Mouse (Mus musculus) urinary bladder, postnatal 25 days (tissue): ENCODE data around the gene Myo1f.
A peak's percentile ranks its signal among the peaks of the same experiment; 100 is the strongest.

Experiments used
- DNase-seq: peaks from one replicate; pipeline ENCODE4 v3.0.0; 2022; ENCODE audit warnings: low spot score

Myo1f gene

DNA sequence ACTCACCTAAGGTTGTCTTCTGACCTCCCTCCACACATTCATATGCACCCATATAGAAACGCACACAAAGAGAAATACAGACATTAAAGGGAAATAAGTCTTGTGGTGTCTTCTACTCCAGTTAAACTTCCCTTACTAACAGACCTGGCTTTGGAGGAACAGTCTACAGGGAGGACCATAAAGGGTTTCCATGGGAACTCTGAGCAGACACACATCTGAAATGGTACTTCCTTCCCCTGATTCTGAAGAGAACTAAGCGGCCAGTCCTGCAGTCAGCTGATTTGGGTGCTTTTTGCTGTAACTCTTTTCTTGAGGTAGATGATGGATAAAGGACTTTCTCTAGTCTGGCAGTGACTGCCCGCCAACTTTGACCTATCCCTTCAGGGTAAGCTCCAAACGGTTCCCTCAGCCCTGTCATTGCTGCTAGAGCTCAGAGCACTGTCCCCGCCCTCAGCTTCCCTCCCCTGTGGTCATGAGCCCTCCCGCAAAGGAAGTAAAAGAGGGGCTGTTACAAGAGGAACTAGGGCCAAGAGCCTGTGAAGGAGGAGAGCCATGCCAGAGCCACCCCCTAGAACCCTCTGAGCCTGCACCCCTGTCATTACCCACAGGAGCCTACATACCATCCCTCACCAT lies at the start of gene Myo1f:
TSS of gene Myo1f (plus strand) at position 485 of the 633 bp plus-strand sequence.
- DNase-seq: no peak

DNA sequence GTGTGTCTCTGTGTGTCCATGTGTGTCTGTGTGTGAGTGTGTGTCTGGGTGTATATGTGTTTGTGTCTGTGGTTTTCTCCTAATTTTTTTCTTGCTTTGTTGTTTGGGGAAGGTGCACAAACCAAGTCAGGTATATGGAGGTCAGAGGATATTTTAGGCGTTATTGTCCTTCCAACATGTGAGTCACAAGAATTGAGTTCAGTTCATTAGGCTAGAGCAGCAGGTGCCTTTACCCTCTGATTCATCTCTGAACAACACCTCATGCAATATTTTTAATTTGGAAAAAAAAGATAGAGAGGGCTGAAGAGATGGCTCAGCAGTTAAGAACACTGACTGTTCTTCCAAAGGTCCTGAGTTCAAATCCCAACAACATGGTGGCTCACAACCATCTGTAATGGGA lies 47.1 kb upstream of the Myo1f start:
- DNase-seq: no peak

DNA sequence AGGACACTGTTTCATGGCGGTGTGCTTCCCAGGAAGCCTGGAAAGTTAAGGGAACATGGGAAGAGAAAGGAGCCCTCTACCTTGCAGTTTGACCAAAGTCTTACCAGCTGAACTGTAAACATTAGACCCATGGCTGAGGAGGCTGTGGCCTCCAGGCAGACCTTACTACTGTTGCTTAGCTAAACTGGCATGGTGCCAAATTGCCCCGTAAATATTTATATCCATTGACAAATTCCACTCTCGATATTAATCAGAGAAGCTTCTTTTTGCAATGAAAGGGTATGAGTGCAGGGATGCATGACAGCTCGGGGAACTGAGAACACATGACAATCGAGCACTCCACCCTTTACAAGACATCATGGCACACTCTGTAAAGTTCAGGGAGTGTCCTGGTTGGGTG lies 45.3 kb upstream of the Myo1f start:
- DNase-seq: no peak

DNA sequence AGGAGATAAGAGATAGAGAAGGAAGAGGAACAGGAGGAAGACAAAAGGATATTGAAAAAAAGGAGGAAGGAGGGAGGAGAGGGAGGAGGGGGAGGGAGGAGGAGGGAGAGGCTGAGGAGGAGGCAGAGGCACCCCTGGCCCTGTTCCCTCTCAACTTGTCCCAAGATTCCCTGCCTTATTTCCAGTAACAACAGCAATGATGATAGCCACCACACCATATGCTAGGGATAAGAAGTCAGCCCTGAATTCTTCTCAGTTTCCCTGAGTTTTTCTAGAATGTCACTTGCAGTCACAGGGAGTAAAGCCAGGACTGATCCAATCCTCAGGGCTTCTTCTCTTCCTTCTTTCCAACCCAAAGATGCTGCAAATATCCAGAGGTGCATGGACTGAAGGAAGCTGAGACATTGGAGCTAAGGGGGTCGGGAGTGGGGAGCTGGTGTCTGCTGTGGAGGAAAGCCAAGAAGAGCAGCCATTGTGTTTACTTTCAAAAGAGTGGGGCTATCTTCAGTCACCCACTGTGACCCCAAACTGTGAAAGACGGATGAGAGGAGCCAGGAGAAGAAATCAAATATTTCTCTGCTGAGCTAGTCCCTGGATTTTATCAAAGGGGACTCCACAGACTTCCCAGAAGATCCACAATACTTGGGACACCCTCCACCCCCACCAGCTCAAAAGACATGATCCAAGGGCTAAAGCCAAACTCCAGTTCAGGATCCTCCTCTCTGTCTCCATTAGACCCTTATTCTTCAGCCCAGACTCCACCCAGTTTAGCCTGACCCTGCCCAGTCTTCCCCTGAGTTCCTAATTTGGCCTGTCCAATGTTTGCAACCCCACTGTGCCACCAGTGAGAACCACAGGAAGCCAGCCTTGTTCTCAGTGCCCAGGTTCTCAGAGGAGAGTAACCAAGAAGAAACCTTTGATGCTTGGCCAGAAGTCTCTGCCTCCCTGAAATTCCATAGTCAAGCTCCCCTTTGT lies 42.8 kb upstream of the Myo1f start:
- no peak for DNase-seq

DNA sequence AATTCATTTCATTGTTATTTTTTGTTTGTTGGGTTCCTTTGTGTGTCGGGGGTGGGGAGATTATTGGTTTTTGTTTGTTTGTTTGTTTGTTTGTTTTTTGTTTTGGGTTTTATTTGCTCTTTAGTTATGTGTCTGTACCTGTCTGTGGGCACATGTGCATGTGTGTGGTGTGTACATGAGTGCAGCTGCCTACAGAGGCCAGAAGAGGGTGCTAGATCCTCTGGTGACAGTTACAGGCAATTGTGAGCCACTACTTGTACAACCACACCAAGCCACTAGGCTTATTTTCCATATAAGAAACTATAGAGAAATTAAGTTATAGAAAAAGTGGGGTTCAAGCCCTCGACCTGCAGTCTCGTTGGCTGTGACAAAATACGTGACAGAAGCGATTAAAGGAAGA lies 41.6 kb upstream of the Myo1f start:
- no peak for DNase-seq

DNA sequence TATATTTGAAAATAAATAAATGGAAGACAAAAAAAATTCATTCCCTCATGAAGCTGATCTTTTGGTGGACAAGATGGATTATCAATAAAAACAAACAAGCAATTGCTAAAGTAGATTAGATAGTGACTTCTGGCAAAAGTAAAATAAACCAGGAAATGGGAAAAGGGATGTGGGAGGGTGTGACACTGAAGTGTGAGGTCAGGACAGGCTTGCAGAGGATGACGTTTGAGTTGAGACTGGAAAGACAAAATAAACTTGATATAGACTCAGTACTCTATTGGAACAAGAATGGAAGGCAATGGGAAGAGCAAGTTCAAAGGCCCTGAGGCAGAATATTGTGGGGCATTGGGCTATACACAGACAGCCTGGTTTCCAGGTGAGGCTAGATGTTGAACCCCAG lies 35.1 kb upstream of the Myo1f start:
- no peak for DNase-seq

DNA sequence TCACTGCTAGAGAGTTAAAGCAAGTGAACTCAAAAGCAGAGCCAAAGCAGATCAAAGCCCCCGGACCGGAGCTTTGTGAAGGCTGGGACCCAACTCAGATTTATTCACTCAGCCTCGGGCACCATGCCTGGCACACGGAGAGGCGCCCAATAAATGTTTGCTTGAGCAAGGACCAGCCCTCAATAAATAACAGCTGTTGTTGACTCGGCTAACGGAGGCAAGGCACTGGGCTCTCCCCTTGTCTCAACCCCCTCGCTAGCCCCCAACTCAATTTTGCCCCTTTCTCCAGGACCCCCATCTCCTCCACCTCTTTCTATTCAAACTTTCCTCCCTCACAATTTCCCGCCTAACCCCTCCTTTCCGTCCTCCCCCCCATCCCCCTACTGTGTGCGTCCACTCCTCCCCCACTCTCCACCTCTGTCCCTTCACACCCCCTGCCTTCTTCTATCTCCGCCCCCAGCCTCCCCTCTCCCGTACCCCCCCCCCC lies 32.0 kb upstream of the Myo1f start:
- no peak for DNase-seq

DNA sequence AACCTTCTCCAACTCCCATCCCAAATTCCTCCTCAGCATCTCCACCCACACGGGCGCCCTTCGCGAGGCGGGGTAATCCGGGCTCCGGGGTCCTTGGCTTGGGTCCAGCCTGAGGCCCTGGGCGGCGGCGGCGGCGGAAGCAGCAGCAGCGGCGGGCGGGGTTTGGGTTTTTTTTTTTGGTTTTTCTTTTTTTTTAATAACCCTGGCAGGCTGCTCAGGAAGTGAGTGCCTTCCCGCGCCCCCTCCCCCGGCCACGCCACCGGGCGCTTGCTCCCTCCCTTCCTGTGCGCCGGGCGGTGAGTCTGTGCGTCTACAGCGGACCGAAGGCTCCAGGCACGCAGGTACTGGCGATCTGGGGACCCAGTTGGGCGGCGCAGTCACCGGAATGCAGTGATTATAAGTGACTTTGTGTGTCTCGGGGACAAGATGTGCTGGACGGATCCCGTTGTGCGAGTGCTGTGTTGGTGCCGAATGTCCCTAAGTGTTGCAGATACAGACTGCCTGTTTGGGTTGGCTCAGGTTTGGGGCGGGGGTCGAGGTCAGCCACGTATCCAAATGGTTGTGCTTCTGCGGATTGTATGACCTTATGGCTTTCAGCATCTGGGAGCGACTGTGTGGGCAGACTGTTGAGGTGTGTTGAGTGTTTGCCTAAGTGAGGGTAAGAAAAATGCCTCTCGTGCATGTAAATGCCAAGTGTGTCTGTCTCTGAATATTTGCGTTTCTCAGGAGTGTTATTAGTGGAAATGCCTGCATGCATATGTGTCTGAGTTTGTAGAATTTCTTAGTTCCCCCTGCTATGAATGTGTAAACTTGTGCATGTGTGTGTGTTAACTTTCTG lies 31.4 kb upstream of the Myo1f start, which contains the start of gene Adamts10:
TSS of gene Adamts10 (plus strand) at position 287 of the 838 bp plus-strand sequence.
- peak; percentile 77 for DNase-seq

DNA sequence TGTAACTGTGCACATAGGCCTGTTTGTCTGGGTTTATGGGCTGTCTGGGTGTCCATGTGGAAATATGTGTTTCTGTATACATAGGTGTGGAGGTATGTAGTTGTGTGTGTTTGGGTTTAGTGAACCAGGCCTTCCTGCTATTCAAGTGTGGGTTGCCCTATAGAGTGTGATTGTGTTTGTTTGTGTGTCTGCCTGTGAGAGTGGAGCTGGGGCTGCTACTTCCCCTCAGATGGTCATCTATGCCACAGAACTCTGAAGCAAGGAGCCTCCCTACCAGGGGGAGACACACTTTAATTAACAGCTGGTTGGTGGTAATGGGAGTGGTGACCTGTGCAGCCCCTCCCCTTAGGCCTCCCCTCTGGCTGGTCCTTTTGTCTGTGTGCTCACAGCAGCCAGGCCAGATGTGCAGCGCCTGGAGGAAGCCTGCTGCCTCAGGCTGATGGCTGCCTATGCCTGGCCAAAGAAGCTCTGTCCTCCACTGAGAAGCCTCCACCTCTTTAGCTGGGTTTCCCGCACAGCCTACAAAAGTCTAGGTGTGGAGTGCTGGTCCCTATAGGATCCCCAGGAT lies 30.6 kb upstream of the Myo1f start:
- no peak for DNase-seq

DNA sequence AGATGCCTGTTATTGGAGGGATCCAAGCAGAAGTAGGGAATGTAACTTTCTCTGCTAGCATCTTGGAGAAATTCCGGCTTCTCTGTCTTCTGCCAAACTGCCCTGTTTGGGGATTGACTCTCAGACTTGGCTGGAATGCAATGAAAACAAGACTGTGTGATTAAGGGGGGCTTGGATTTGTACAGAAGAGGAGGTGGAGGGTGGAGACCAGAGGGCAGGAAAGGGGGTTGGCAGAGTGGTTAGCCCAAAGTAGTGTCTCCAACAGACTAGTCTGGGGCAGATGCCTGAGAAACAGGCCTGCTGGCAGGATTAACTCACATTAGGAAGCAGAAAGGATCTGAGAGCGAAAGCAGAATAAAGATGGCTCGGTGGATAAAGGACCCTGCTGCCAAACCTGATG lies 29.0 kb upstream of the Myo1f start:
- DNase-seq: no peak

DNA sequence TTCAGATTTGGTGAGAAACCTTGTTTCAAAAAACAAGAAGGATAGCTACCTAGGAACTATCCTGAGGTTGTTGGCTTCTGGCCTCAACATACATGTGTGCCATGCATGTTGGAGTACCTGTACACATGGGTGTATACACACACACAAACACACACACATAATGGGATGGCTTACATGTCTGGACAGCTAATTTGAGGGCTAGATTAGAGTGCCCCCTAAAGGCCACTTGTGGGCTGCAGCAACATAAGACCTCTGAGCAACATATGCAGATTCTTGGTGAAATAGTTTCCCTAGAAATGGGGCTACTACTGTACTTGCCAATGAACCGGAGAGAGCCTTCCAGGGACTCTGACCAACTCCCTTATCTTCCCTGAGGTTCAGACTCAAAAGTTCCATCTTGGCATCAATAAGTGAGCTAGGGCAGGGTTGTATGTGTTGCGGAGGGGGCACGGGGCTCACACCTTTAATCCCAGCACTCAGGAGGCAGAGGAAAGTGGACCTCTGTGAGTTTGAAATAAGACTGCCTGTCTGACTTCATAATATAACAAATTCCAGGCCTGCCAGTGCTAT lies 16.3 kb upstream of the Myo1f start:
- DNase-seq: peak; percentile 29

DNA sequence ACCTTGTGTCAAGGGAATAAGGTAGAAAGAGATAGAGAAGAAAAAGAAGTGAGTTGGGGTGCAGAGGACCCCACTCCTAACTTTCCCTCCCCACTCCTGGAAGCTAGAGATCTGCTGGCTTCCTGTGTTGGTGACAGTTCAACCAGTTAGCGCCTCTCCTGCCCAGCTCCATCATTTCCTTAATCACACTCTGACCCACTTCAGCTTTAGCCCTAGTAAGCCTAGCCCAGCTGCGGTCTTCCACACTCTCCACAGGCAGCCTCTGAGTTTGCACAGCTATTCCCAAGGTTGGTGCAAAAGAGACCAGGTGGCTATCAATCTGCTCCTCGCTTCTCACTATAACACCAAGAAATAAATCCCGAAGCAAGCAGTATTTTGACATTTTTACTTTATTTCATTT lies 15.6 kb upstream of the Myo1f start:
- DNase-seq: no peak

DNA sequence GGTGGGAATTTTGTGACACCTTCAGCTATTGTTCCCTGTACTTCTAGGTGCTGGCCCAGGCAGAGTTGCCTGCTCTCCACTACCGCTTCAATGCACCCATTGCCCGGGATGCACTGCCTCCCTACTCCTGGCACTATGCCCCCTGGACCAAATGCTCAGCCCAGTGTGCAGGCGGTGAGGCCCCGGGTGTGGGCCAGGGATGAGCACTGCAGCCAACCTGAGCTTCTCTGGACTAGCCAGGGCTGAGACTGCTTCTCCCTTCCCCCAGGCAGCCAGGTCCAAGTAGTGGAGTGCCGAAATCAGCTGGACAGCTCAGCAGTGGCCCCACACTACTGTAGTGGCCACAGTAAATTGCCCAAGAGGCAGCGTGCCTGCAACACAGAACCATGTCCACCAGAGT lies 6.3 kb upstream of the Myo1f start:
- no peak for DNase-seq

DNA sequence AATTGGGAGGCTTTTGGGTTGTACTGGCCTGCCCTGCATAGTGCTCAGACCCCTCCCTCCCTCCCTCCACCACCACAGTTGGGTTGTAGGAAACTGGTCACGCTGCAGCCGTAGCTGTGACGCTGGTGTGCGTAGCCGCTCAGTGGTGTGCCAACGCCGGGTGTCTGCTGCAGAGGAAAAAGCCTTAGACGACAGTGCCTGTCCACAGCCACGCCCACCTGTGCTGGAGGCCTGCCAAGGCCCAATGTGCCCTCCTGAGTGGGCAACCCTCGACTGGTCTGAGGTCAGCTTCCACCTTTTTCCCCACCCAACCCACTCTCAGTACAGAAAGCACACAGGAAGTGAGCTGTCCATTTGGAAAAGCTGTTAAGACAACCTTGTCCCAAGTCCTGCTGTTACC lies 5.1 kb upstream of the Myo1f start:
- no peak for DNase-seq

DNA sequence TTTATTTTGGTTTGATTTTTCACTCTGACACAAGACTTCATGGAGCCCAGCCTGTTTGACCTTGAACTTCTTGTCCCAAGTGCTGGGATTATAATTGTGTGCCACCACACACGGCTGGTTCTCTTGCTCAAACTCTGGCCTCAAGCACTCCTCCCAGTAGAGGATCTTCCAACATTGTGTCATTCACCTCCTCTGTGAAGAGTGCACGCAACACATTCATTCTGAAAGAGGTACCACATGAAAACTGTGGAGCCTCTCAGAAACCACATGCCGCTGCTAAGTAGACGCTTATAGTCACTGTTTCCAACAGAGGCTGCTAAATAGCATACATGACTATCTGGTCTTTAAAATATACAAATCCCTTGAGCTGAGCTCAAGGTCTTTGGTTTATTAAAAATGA lies 3.4 kb upstream of the Myo1f start:
- DNase-seq: no peak

DNA sequence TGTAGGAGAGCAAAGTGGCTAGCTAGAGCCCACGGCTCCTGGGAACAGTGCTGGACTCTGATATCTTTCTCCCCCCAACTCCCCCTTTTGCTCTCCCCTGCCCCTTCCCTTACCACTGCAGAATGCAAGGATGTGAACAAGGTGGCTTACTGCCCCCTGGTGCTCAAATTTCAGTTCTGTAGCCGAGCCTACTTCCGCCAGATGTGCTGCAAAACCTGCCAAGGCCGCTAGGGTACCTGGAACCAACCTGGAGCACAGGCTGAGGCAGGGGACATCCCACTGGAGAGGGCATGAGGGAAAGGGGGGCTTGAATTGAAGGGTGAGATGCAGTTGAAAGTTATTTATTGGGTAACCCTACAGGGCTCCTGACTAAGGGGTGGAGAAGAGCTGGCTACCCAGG lies 2.5 kb upstream of the Myo1f start:
- DNase-seq: peak; percentile 24

DNA sequence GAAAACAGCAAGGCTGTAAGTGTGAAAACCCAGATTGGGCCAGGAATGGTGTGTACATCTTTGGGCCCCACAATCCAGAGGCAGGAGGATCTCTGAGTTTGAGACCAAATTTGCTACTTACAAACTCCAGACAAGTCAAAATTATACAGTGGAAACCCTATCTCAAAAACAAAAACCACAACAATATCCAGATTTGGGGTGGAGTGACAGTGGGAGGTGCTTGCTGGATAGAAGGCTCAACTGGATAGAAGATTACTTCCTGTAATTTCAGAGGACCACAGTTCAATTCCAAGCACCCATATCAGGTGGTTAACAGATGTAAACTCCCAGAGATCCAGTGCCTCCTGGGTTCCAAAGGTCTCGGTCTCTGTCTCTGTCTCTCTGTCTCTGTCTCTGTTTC lies 971 bp upstream of the Myo1f start:
- no peak for DNase-seq

DNA sequence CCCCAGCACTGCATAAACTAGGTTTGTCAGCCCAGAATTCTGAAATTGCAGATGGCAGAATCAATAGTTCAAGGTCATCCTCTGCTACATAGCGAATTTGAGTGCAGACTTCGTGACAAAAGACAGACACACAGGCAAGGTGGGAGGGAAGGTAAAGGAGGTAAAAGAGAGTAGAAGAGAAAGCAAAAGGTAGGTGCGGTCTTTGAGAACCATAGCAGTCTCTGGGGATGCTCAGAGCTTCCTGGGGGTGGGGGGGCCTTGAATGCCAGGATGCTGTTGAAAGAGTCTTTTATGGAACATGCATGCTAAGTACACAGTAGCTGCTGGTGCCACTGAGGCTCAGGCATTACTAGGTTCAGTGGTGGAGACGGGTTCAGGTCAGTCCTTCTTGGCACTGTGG lies 2.4 kb downstream of the Myo1f start:
- no peak for DNase-seq

DNA sequence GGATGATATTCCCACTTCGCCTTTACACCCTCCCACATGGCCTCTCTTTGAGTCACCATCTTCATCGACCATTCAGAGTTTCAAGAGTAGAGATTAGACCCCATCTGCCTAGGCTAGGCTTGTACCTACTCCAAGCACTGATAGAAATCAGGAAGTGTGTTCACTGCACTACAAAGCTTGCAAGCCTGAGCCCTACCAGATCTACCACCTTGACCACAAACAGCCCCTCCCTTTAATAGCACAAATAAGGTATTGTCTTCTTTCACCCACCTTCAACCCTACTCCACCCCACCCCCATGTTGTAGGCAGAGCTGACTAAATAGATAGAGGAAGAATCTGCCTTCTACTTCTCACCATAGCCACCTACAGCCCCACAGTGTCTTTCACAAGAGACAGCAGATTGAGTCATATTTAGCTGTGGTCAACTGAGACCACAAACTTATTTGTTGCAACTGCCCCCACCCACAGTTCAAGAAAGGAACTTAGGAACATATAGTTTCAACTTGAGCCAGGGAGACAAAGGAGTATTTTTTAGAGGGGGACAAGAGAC lies 8.1 kb downstream of the Myo1f start:
- no peak for DNase-seq

DNA sequence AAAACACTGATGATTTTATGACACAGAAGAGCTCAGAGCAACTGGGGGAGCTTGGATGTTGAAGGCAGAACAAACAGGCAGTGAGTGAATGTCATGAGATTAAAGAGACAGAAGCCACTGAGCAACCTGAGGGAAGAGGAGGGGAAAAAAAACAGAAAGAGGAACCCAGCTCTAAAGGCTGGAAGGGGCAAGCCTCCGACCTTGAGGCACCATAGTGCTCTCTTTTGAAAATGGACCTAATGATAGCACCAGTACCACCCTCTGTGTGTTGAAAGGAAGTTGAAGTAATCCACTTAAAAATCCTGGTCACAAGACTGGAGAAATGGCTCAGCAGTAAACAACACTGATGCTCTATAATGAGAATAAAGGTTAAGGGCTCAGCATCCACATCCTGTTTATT lies 9.1 kb downstream of the Myo1f start:
- DNase-seq: no peak

DNA sequence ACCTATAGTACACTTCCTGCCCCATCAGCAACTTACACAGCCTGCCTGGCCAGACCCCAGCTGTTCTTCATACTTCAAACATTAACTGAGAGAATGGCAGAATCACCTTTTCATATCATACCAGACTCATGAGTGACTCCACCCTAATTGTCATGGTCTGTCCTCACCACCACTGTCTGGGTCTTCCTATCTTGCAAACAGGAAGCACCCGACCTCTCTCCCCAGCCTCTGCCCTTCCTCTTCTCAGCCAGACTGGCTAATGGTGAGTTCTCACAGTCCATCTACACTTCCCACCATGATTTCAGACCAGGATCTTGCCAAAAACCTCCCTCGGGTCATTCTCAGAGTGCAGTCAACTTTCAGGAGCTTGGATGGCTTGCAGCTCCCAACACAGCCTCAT lies 10.7 kb downstream of the Myo1f start:
- DNase-seq: no peak
